In the genomic region with DNA sequence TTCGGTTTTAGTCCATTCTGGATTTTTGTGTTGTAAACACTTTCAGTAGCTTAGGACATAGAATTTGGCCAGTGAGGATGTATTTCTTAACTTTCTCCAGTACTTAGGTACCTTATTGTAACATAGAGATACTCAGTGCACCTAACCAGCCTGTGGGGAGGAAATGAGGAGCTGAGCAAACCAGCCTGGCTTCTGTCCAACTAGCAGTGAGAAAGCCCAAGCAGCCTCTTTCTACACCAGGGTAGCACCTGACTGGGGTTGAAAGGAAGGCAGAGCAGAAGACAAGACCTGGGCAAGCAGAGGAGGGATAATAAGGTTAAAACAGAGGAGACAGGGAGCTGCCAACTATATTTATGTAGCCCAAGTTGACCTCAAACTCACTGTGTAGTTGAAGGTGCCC, we compare ENCODE assay signal across 28 mouse cellular contexts. TPM values are rescaled to one million over a fixed set of nuclear protein-coding genes. Genes with fewer than 3 reads are reported as not detected.
DNase-seq lines count a peak whose midpoint lies in the region; ATAC-seq and TF ChIP-seq lines count a peak whose summit lies in the region.
"Had no signal": no experiment of that assay in that cellular context is flagged by ENCODE, and none has a peak within 500 bp of the region (broad histone marks: within the 10 kb centered on the region; RNA-seq: fewer than 3 reads in every experiment).

No protein-coding gene starts in this region.

- TF ChIP-seq RAD21 in MEL (IDR thresholded peaks at IDR 0.05; ENCODE audit: low read depth, low read length): no peak

- H3K79me2 ChIP-seq in MEL (ENCODE audit: control insufficient read depth, insufficient read depth, low read length, poor library complexity): no peaks in the 10 kb centered on the region

- WGBS in kidney, adult 2 months: 98% methylated on average over 1 of the region's 1 CpGs

- no peak for TF ChIP-seq POLR2A in kidney, adult 2 months (IDR thresholded peaks at IDR 0.05; ENCODE audit: low read depth, low read length)
- TF ChIP-seq POLR2A in MEL (IDR thresholded peaks at IDR 0.05; ENCODE audit: control insufficient read depth in 1 of 2, insufficient read depth in 1 of 2, low read depth in 1 of 2, low read length in 2 of 2, poor library complexity in 1 of 2): no peak

- TF ChIP-seq CTCF in kidney, adult 2 months (conservative IDR thresholded peaks at IDR 0.05; ENCODE audit: insufficient read depth, insufficient read length, low read depth, low read length): no peak
- no peak for TF ChIP-seq CTCF in MEL (IDR thresholded peaks at IDR 0.05 in 2 of 3, conservative IDR thresholded peaks at IDR 0.05 in 1 of 3; ENCODE audit: control insufficient read depth in 1 of 3, insufficient read depth in 1 of 3, low read depth in 2 of 3, low read length in 3 of 3, poor library complexity in 1 of 3, severe bottlenecking in 1 of 3)

- H3K4me3 ChIP-seq in kidney, adult 2 months (ENCODE audit: insufficient read depth, low read depth, low read length): no peak overlapping the region
- H3K4me3 ChIP-seq in MEL (ENCODE audit: control insufficient read depth in 1 of 2, insufficient read depth in 1 of 2, low read depth in 2 of 2, low read length in 2 of 2): no peak overlapping the region
- H3K4me3 ChIP-seq: embryonic facial prominence, embryonic 13.5 days; embryonic facial prominence, embryonic 15.5 days; erythroblast, embryonic 14.5 days; forebrain, embryonic 10.5 days; forebrain, embryonic 12.5 days had no signal

- peaks cover 3% of the 10 kb centered on the region for H3K36me3 ChIP-seq in kidney, adult 2 months (ENCODE audit: control insufficient read depth, insufficient read depth, low read length)
- no peaks in the 10 kb centered on the region for H3K36me3 ChIP-seq in MEL (ENCODE audit: control insufficient read depth in 1 of 2, insufficient read depth in 2 of 2, low read length in 2 of 2)
- H3K36me3 ChIP-seq: embryonic facial prominence, embryonic 13.5 days; embryonic facial prominence, embryonic 15.5 days; G1E had no signal

- intact Hi-C loops in left cerebral cortex, postnatal 25 days (cut with DNase I): no loop called here

- H3K4me1 ChIP-seq in kidney, adult 2 months (ENCODE audit: control insufficient read depth, insufficient read depth, low read length): no peaks in the 10 kb centered on the region; the same call in 1 of the 2 replicates
- no peaks in the 10 kb centered on the region for H3K4me1 ChIP-seq in MEL (ENCODE audit: control insufficient read depth in 1 of 2, insufficient read depth in 2 of 2, low read length in 2 of 2)
- H3K4me1 ChIP-seq: forebrain, embryonic 12.5 days had no signal

- TF ChIP-seq EP300 in MEL (IDR thresholded peaks at IDR 0.05; ENCODE audit: low read depth in 1 of 2, low read length in 2 of 2): no peak

- H3K9ac ChIP-seq in MEL (ENCODE audit: control insufficient read depth, low read depth, low read length, poor library complexity, severe bottlenecking): no peak overlapping the region
- H3K9ac ChIP-seq: embryonic facial prominence, embryonic 13.5 days; embryonic facial prominence, embryonic 15.5 days; forebrain, embryonic 12.5 days had no signal

- DNase-seq in CD4-positive, CD25-positive, alpha-beta regulatory T cell, adult 2 months (ENCODE audit: low read depth, low spot score): peak; percentile 32
- DNase-seq in kidney, adult 2 months: no peak
- DNase-seq in kidney, postnatal 36 days: no peak
- DNase-seq in MEL (ENCODE audit: low read depth, low spot score): peak; percentile 6
- DNase-seq in naive thymus-derived CD4-positive, alpha-beta T cell, adult 2 months (ENCODE audit: low read depth): peak; percentile 25
- no peak for DNase-seq in left cerebral cortex, postnatal 25 days (ENCODE audit: low spot score in 2 of 2)
- DNase-seq: adrenal gland, adult 2 months; adrenal gland, postnatal 10 days; adrenal gland, postnatal 25 days; B cell, adult 2 months; cerebellum, adult 11 months; cerebellum, adult 18-20 months; cerebellum, adult 8-10 months; cerebellum, adult 9-11 months; cerebellum, postnatal 14 days; cerebellum, postnatal 36 days; embryo, embryonic 11 days had no signal

- no peaks in the 10 kb centered on the region for H3K27me3 ChIP-seq in kidney, adult 2 months (replicated peaks; ENCODE audit: control insufficient read depth, insufficient read depth, low read length)
- H3K27me3 ChIP-seq in MEL (ENCODE audit: control insufficient read depth in 1 of 2, insufficient read depth in 2 of 2, low read length in 2 of 2): peaks cover 4% of the 10 kb centered on the region in 2 experiments; a peak in 2 of 4 replicates
- H3K27me3 ChIP-seq: CH12.LX; embryonic facial prominence, embryonic 15.5 days had no signal

- H3K9me3 ChIP-seq in MEL (replicated peaks; ENCODE audit: insufficient read depth, low read length): no peaks in the 10 kb centered on the region
- H3K9me3 ChIP-seq: embryonic facial prominence, embryonic 13.5 days; embryonic facial prominence, embryonic 15.5 days; forebrain, embryonic 10.5 days; forebrain, embryonic 12.5 days had no signal

- 0 out of 2 replicates have a peak overlapping the region, but pooled peaks have one; percentile 19 for H3K27ac ChIP-seq in kidney, adult 2 months (ENCODE audit: insufficient read depth, low read depth, low read length)
- no peak overlapping the region for H3K27ac ChIP-seq in MEL (ENCODE audit: control insufficient read depth, low read depth, low read length)
- H3K27ac ChIP-seq: embryonic facial prominence, embryonic 13.5 days; embryonic facial prominence, embryonic 15.5 days; forebrain, embryonic 10.5 days; forebrain, embryonic 12.5 days had no signal

- no peak for ATAC-seq in CD4-positive, CD25-positive, alpha-beta regulatory T cell, adult 4 months
- ATAC-seq: forebrain, embryonic 14.5 days; forebrain, embryonic 16.5 days had no signal

TF ChIP-seq in MEL, 35 proteins besides CTCF, POLR2A, EP300 and RAD21:
- TF ChIP-seq E2F4 (IDR thresholded peaks at IDR 0.05; ENCODE audit: borderline replicate concordance, low read depth, low read length): no peak
- TF ChIP-seq MAFK (IDR thresholded peaks at IDR 0.05; ENCODE audit: borderline replicate concordance, low read depth, low read length): no peak
- no peak for TF ChIP-seq NELFE (IDR thresholded peaks at IDR 0.05; ENCODE audit: low read depth, low read length)
- no peak for TF ChIP-seq USF2 (IDR thresholded peaks at IDR 0.05; ENCODE audit: borderline replicate concordance in 1 of 2, insufficient read depth in 1 of 2, low read depth in 1 of 2, low read length in 2 of 2)
- TF ChIP-seq CHD2 (IDR thresholded peaks at IDR 0.05; ENCODE audit: low read length): no peak
- no peak for TF ChIP-seq TBP (IDR thresholded peaks at IDR 0.05; ENCODE audit: low read depth, low read length)
- no peak for TF ChIP-seq MXI1 (IDR thresholded peaks at IDR 0.05; ENCODE audit: low read depth, low read length)
- TF ChIP-seq SIN3A (IDR thresholded peaks at IDR 0.05; ENCODE audit: low read length): no peak
- no peak for TF ChIP-seq USF1 (IDR thresholded peaks at IDR 0.05; ENCODE audit: low read depth, low read length)
- no peak for TF ChIP-seq MYC (IDR thresholded peaks at IDR 0.05; ENCODE audit: low read depth, low read length)

RNA-seq across cellular contexts. Expression of a gene that starts 31.1 kb away (rescaled TPM):
- polyA plus RNA-seq in CD4-positive, CD25-positive, alpha-beta regulatory T cell, adult 4 months (2017; shearing (Covaris generic)): under 1 TPM in 1 of 2 experiments, not detected in 1; 0.24 TPM
- polyA plus RNA-seq in kidney, adult 2 months (2012; rRNA removed): 0.12 and 1.2 TPM in 2 replicates
- not detected in 2 replicates for total RNA-seq in MEL (2012; rRNA removed)
- not detected for polyA plus RNA-seq in MEL (2012; ENCODE audit: insufficient read depth in 1 of 2, insufficient read length in 2 of 2, low read depth in 1 of 2, low replicate concordance in 2 of 2, missing spikeins in 1 of 2)
- not detected for total RNA-seq in left cerebral cortex, postnatal 25 days (2021)
- total RNA-seq: adrenal gland, adult 2 months; adrenal gland, postnatal 25 days; CH12.LX; common myeloid progenitor, adult 5-6 weeks had no signal
- polyA plus RNA-seq: adrenal gland, adult 2 months; erythroblast, embryonic 14.5 days; forebrain, embryonic 10.5 days; forebrain, embryonic 14.5 days; forebrain, embryonic 16.5 days; G1E had no signal

Comparison
In these comparisons a context has a peak if more than half of its experiments do, and no peak if none do; other contexts are left out.
1. DNase-seq: peak in CD4-positive, CD25-positive, alpha-beta regulatory T cell, adult 2 months (single experiment), MEL (single experiment) and naive thymus-derived CD4-positive, alpha-beta T cell, adult 2 months (single experiment); none in kidney, adult 2 months (single experiment), kidney, postnatal 36 days (0 of 2) and left cerebral cortex, postnatal 25 days (0 of 2).